Comparison of ENCODE assay signal across 14 mouse cellular contexts in genomic region chr17:12032014-12032791, GRCm38 (mm10).
A peak's percentile ranks its signal among the peaks of the same experiment; 100 is the strongest.
DNase-seq lines count a peak whose midpoint lies in the region; ATAC-seq and TF ChIP-seq lines count a peak whose summit lies in the region.
"Had no signal": no experiment of that assay in that cellular context is flagged by ENCODE, and none has a peak within 500 bp of the region (broad histone marks: within the 10 kb centered on the region; RNA-seq: fewer than 3 reads in every experiment).

No protein-coding gene starts in this region.

- ATAC-seq in heart, embryonic 12.5 days (ENCODE audit: insufficient number of reproducible peaks, low FRiP score): no peak
- peak; percentile 50 for ATAC-seq in lung, embryonic 16.5 days (ENCODE audit: low read depth)

- no peak for TF ChIP-seq CTCF in lung, adult 2 months (IDR thresholded peaks at IDR 0.05; ENCODE audit: insufficient read depth, low read length)

- H3K4me1 ChIP-seq in heart, embryonic 12.5 days (replicated peaks): peaks cover 24% of the 10 kb centered on the region
- H3K4me1 ChIP-seq in lung, embryonic 16.5 days (replicated peaks; ENCODE audit: control insufficient read depth, insufficient read depth, low read length): peaks cover 9% of the 10 kb centered on the region; the same call in 1 of the 2 replicates
- H3K4me1 ChIP-seq in lung, adult 2 months (ENCODE audit: control insufficient read depth, insufficient read depth, low read length): no peaks in the 10 kb centered on the region

- H3K36me3 ChIP-seq in heart, embryonic 12.5 days: no peaks in the 10 kb centered on the region
- H3K36me3 ChIP-seq in lung, embryonic 16.5 days (ENCODE audit: control insufficient read depth, insufficient read depth, low read length): no peaks in the 10 kb centered on the region
- H3K36me3 ChIP-seq: embryonic facial prominence, embryonic 10.5 days; heart, embryonic 10.5 days; heart, embryonic 15.5 days; hindbrain, embryonic 13.5 days had no signal

- WGBS in heart, embryonic 12.5 days: 53% methylated on average over 10 of the region's 10 CpGs
- 33% methylated on average over 10 of the region's 10 CpGs for WGBS in lung, embryonic 16.5 days
- 48% methylated on average over 10 of the region's 10 CpGs for WGBS in lung, adult 2 months

- TF ChIP-seq POLR2A in lung, adult 2 months (IDR thresholded peaks at IDR 0.05; ENCODE audit: borderline replicate concordance, extremely low read depth, low read depth, low read length): no peak

- no peak overlapping the region for H3K27ac ChIP-seq in heart, embryonic 12.5 days (ENCODE audit: poor library complexity, severe bottlenecking)
- no peak overlapping the region for H3K27ac ChIP-seq in lung, embryonic 16.5 days (ENCODE audit: low read length)
- H3K27ac ChIP-seq: embryonic facial prominence, embryonic 10.5 days; heart, embryonic 10.5 days; heart, embryonic 15.5 days; hindbrain, embryonic 13.5 days had no signal

- no peak overlapping the region for H3K9ac ChIP-seq in heart, embryonic 12.5 days
- H3K9ac ChIP-seq in lung, embryonic 16.5 days (ENCODE audit: low read length): no peak overlapping the region
- H3K9ac ChIP-seq: heart, embryonic 15.5 days; hindbrain, embryonic 13.5 days had no signal

- H3K9me3 ChIP-seq in heart, embryonic 12.5 days (replicated peaks): no peaks in the 10 kb centered on the region
- no peaks in the 10 kb centered on the region for H3K9me3 ChIP-seq in lung, embryonic 16.5 days (ENCODE audit: control insufficient read depth, low read length)
- H3K9me3 ChIP-seq: embryonic facial prominence, embryonic 10.5 days; heart, embryonic 10.5 days; heart, embryonic 15.5 days; hindbrain, embryonic 13.5 days had no signal

- H3K27me3 ChIP-seq in heart, embryonic 12.5 days (replicated peaks): peaks cover 30% of the 10 kb centered on the region
- H3K27me3 ChIP-seq in lung, embryonic 16.5 days (ENCODE audit: control insufficient read depth, insufficient read depth, low read depth, low read length): no peaks in the 10 kb centered on the region
- H3K27me3 ChIP-seq: heart, embryonic 15.5 days had no signal

- H3K4me3 ChIP-seq in heart, embryonic 12.5 days: no peak overlapping the region
- no peak overlapping the region for H3K4me3 ChIP-seq in lung, embryonic 16.5 days (ENCODE audit: low read length)
- H3K4me3 ChIP-seq in lung, adult 2 months (replicated peaks; ENCODE audit: extremely low read depth, low read depth, low read length): no peak overlapping the region
- H3K4me3 ChIP-seq: heart, embryonic 10.5 days; heart, embryonic 15.5 days; hindbrain, embryonic 13.5 days had no signal

- H3K4me2 ChIP-seq in heart, embryonic 12.5 days: no peak overlapping the region
- no peak overlapping the region for H3K4me2 ChIP-seq in lung, embryonic 16.5 days (ENCODE audit: low read depth, low read length)

- DNase-seq in heart, adult 11 months: peak; percentile 85
- DNase-seq in lung, adult 2 months: no peak
- DNase-seq in testis, postnatal 10 days (ENCODE audit: low spot score): peak; percentile 38
- DNase-seq in testis, postnatal 14 days (ENCODE audit: low spot score): no peak
- no peak for DNase-seq in thymus, adult 18-20 months
- DNase-seq: adrenal gland, adult 8-10 months; adrenal gland, postnatal 36 days; gastrocnemius, postnatal 36 days had no signal

Comparison
In these comparisons a context has a peak if more than half of its experiments do, and no peak if none do; other contexts are left out.
1. DNase-seq: peak in heart, adult 11 months (single experiment) and testis, postnatal 10 days (single experiment); none in lung, adult 2 months (single experiment), testis, postnatal 14 days (single experiment) and thymus, adult 18-20 months (0 of 2).